Mouse (Mus musculus) MEL (cell line): ENCODE measurements around the gene Spef1. TPM values are rescaled to one million over a fixed set of nuclear protein-coding genes. Genes with fewer than 3 reads are reported as not detected.

ENCODE experiments used
- DNase-seq: peaks from one replicate; pipeline ENCODE4 v3.0.0; 2011; ENCODE audit warnings: low read depth, low spot score
- H3K27ac ChIP-seq: 2 replicates; pipeline ENCODE4 v1.5.1; 2012; ENCODE audit warnings: low read depth, mild to moderate bottlenecking, control low read depth, low read length, moderate library complexity; ENCODE audit not compliant: control insufficient read depth
- H3K27me3 ChIP-seq, 2 experiments: fragments of 150-350 bp in 1 of 2; sonication (generic) in 1 of 2; 2 replicates each; pipeline ENCODE4 v1.6.1; 2012; ENCODE audit warnings: low read length in 2 of 2, mild to moderate bottlenecking in 2 of 2, improper control_type of control experiment in 1 of 2, moderate library complexity in 1 of 2; ENCODE audit not compliant: insufficient read depth in 2 of 2, control insufficient read depth in 1 of 2
- H3K36me3 ChIP-seq, 2 experiments: 2 replicates each; pipeline ENCODE4 v1.6.1; 2012 to 2014; ENCODE audit warnings: low read length in 2 of 2, improper control_type of control experiment in 1 of 2, inconsistent platforms in 1 of 2, mild to moderate bottlenecking in 1 of 2; ENCODE audit not compliant: insufficient read depth in 2 of 2, control insufficient read depth in 1 of 2
- H3K4me1 ChIP-seq, 2 experiments: fragments of 150-350 bp in 1 of 2; sonication (generic) in 1 of 2; 2 replicates each; pipeline ENCODE4 v1.6.1; 2012; ENCODE audit warnings: low read length in 2 of 2, improper control_type of control experiment in 1 of 2, mild to moderate bottlenecking in 1 of 2; ENCODE audit not compliant: insufficient read depth in 2 of 2, control insufficient read depth in 1 of 2
- H3K4me3 ChIP-seq, 2 experiments: fragments of 150-350 bp in 1 of 2; sonication (generic) in 1 of 2; 2 replicates each; pipeline ENCODE4 v1.5.1; 2012; ENCODE audit warnings: low read depth in 2 of 2, low read length in 2 of 2, mild to moderate bottlenecking in 2 of 2, moderate library complexity in 2 of 2, control low read depth in 1 of 2, improper control_type of control experiment in 1 of 2; ENCODE audit not compliant: control insufficient read depth in 1 of 2, insufficient read depth in 1 of 2
- H3K79me2 ChIP-seq: 2 replicates; pipeline ENCODE4 v1.6.1; 2012; ENCODE audit warnings: mild to moderate bottlenecking, low read length, moderate library complexity; ENCODE audit not compliant: control insufficient read depth, poor library complexity, insufficient read depth
- H3K9ac ChIP-seq: 2 replicates; pipeline ENCODE4 v1.6.1; 2012; ENCODE audit warnings: low read depth, mild to moderate bottlenecking, control low read depth, low read length, moderate library complexity; ENCODE audit not compliant: control insufficient read depth, poor library complexity, severe bottlenecking
- H3K9me3 ChIP-seq: fragments of 150-350 bp; sonication (generic); replicated peaks from 2 replicates; pipeline ENCODE4 v1.6.1; 2012; ENCODE audit warnings: mild to moderate bottlenecking, low read length, improper control_type of control experiment, moderate library complexity; ENCODE audit not compliant: insufficient read depth
- CHD1 ChIP-seq: IDR thresholded peaks from 2 replicates; pipeline ENCODE4 v1.6.1; 2012; ENCODE audit warnings: low read depth, mild to moderate bottlenecking, inconsistent platforms, low read length, improper control_type of control experiment
- E2F4 ChIP-seq: IDR thresholded peaks from 2 replicates; pipeline ENCODE4 v1.6.1; 2011; ENCODE audit warnings: low read depth, low read length, improper control_type of control experiment, borderline replicate concordance
- ELF1 ChIP-seq: IDR thresholded peaks from 2 replicates; pipeline ENCODE4 v1.6.1; 2014; ENCODE audit warnings: low read depth, mild to moderate bottlenecking, inconsistent platforms, low read length, improper control_type of control experiment, moderate library complexity
- EP300 ChIP-seq, 2 experiments: IDR thresholded peaks; 2 replicates each; pipeline ENCODE4 v1.6.1; 2011; ENCODE audit warnings: improper control_type of control experiment in 2 of 2, low read length in 2 of 2, low read depth in 1 of 2, mild to moderate bottlenecking in 1 of 2
- GABPA ChIP-seq: IDR thresholded peaks from 2 replicates; pipeline ENCODE4 v1.6.1; 2012; ENCODE audit warnings: low read depth, mild to moderate bottlenecking, inconsistent platforms, low read length, improper control_type of control experiment, moderate library complexity
- HCFC1 ChIP-seq: IDR thresholded peaks from 2 replicates; pipeline ENCODE4 v1.6.1; 2012; ENCODE audit warnings: low read depth, mild to moderate bottlenecking, inconsistent platforms, low read length, improper control_type of control experiment, moderate library complexity
- JUND ChIP-seq: IDR thresholded peaks from 2 replicates; pipeline ENCODE4 v1.6.1; 2011; ENCODE audit warnings: low read depth, mild to moderate bottlenecking, improper control_type of control experiment, low read length
- KAT2A ChIP-seq: conservative IDR thresholded peaks from 2 replicates; pipeline ENCODE4 v1.6.1; 2012; ENCODE audit warnings: low read depth, low read length, improper control_type of control experiment, inconsistent platforms
- MAFK ChIP-seq: IDR thresholded peaks from 2 replicates; pipeline ENCODE4 v1.6.1; 2011; ENCODE audit warnings: low read depth, mild to moderate bottlenecking, low read length, improper control_type of control experiment, borderline replicate concordance
- MAZ ChIP-seq: IDR thresholded peaks from 2 replicates; pipeline ENCODE4 v1.6.1; 2012; ENCODE audit warnings: low read depth, mild to moderate bottlenecking, inconsistent platforms, low read length, improper control_type of control experiment
- MYC ChIP-seq: IDR thresholded peaks from 2 replicates; pipeline ENCODE4 v1.6.1; 2011; ENCODE audit warnings: low read depth, mild to moderate bottlenecking, low read length, improper control_type of control experiment, moderate library complexity
- NRF1 ChIP-seq: IDR thresholded peaks from 2 replicates; pipeline ENCODE4 v1.6.1; 2014; ENCODE audit warnings: low read depth, mild to moderate bottlenecking, inconsistent platforms, low read length, improper control_type of control experiment, moderate library complexity; ENCODE audit not compliant: poor library complexity, insufficient read depth, severe bottlenecking
- POLR2AphosphoS2 ChIP-seq: IDR thresholded peaks from 2 replicates; pipeline ENCODE4 v1.6.1; 2011; ENCODE audit warnings: low read length, improper control_type of control experiment
- SIN3A ChIP-seq: IDR thresholded peaks from 2 replicates; pipeline ENCODE4 v1.6.1; 2012; ENCODE audit warnings: low read length, improper control_type of control experiment, inconsistent platforms
- TAL1 ChIP-seq: IDR thresholded peaks from 2 replicates; pipeline ENCODE4 v1.6.1; 2012; ENCODE audit warnings: mild to moderate bottlenecking, inconsistent platforms, low read length, moderate library complexity, mixed read lengths
- TBP ChIP-seq: IDR thresholded peaks from 2 replicates; pipeline ENCODE4 v1.8.0; 2011; ENCODE audit warnings: low read depth, low read length, improper control_type of control experiment
- TCF12 ChIP-seq: IDR thresholded peaks from 2 replicates; pipeline ENCODE4 v1.6.1; 2014; ENCODE audit warnings: low read depth, mild to moderate bottlenecking, inconsistent platforms, low read length, improper control_type of control experiment, moderate library complexity
- UBTF ChIP-seq: IDR thresholded peaks from 2 replicates; pipeline ENCODE4 v1.6.1; 2012; ENCODE audit warnings: low read depth, mild to moderate bottlenecking, inconsistent platforms, low read length, improper control_type of control experiment, moderate library complexity, borderline replicate concordance; ENCODE audit not compliant: insufficient read depth
- USF1 ChIP-seq: IDR thresholded peaks from 2 replicates; pipeline ENCODE4 v1.6.1; 2014; ENCODE audit warnings: low read depth, mild to moderate bottlenecking, inconsistent platforms, low read length, improper control_type of control experiment, moderate library complexity
- USF2 ChIP-seq, 2 experiments: IDR thresholded peaks; 2 replicates each; pipeline ENCODE4 v1.6.1; 2011 to 2012; ENCODE audit warnings: improper control_type of control experiment in 2 of 2, low read length in 2 of 2, borderline replicate concordance in 1 of 2, inconsistent platforms in 1 of 2, low read depth in 1 of 2, mild to moderate bottlenecking in 1 of 2; ENCODE audit not compliant: insufficient read depth in 1 of 2
- ZKSCAN1 ChIP-seq: IDR thresholded peaks from 2 replicates; pipeline ENCODE4 v1.6.1; 2012; ENCODE audit warnings: low read depth, mild to moderate bottlenecking, inconsistent platforms, low read length, improper control_type of control experiment, moderate library complexity
- ZNF384 ChIP-seq: IDR thresholded peaks from 2 replicates; pipeline ENCODE4 v1.6.1; 2012; ENCODE audit warnings: low read depth, mild to moderate bottlenecking, inconsistent platforms, low read length, improper control_type of control experiment
- polyA plus RNA-seq, 2 experiments: library from polyadenylated mRNA; stranded (reverse) in 1 of 2; unstranded in 1 of 2; fragments of >175 nt in 1 of 2; fragments of >200 nt in 1 of 2; gene quantifications; 2 replicates each; pipeline versions ENCODE4 v1.2.1 to v1.2.4; 2012; ENCODE audit warnings: low replicate concordance in 2 of 2, low read depth in 1 of 2; ENCODE audit not compliant: insufficient read length in 2 of 2, insufficient read depth in 1 of 2, missing spikeins in 1 of 2
- total RNA-seq: library from RNA; depleted of rRNA; stranded (reverse); fragments of 300-350 nt; gene quantifications from 2 replicates; pipeline ENCODE4 v1.2.3, GENCODE M21; 2012

The Spef1 gene
- total and polyA plus RNA-seq, 3 experiments: 1.2 to 1.8 TPM; not detected in 1

DNA sequence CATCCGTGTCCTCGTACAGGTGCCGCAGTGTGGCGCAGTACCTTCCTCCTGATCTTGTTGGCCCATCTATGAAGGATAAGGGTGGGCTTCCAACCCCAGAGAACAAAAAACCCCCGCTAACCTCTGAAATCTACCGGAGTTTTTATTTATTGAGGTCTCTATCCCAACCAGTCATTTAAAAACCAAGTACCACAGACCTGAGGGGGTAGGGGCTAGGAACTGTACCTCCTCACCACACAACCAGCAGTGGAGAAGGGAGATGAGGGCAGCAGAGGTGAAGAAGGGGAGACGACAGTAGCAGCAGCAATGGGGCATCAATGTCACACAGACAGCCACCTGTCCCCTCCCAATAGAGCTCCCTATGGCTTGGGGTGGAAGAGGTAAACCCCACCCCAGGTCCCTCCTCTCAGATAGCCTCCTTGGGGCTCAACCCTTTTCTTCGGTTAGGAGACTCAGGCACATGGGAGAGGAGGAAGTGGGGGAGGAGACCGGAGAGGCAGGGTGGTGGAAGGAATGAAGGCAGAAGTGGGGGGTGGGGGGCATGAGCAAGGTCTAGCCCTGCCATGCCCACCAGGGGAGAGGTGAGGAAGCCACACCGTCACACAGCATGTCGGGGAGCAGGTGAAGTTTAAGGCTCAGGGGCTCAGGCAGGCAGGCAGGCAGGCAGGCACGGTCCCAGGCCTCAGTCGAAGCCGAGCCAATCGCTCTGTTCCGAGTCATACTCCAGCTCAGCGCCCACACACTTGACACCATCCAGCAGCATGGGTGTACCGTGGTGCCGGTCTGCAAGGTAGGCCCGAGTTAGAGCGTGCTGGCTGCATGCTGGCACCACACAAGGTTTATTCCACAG, 40.7 kb downstream of the Spef1 start:
- Histone ChIP-seq H3K4me1 (peaks cover 0 to 7% of the 10 kb centered on the region in 2 experiments; a peak in 2 of 4 replicates), H3K9me3 (no peaks in the 10 kb centered on the region), H3K27ac (no peak overlapping the region), H3K27me3 (no peaks in the 10 kb centered on the region), H3K4me3 (no peak overlapping the region), H3K36me3 (no peaks in the 10 kb centered on the region; a peak in 2 of 4 replicates), H3K79me2 (no peaks in the 10 kb centered on the region), H3K9ac (no peak overlapping the region)
- no peak for DNase-seq
- TF ChIP-seq GABPA: no peak
- no peak for TF ChIP-seq MAZ
- TF ChIP-seq TAL1: no peak
- TF ChIP-seq USF2 (IDR thresholded peaks at IDR 0.05; ENCODE audit: borderline replicate concordance in 1 of 2, insufficient read depth in 1 of 2, low read depth in 1 of 2, low read length in 2 of 2): no peak
- no peak for TF ChIP-seq KAT2A
- TF ChIP-seq E2F4: no peak
- TF ChIP-seq HCFC1: no peak
- no peak for TF ChIP-seq MYC
- no peak for TF ChIP-seq MAFK

GRCm38 (mm10) chr2:131145536-131145935, 41.5 kb downstream of the Spef1 start:
- no peaks in the 10 kb centered on the region; a peak in 2 of 4 replicates for H3K36me3 ChIP-seq
- DNase-seq: no peak
- H3K79me2 ChIP-seq: no peaks in the 10 kb centered on the region
- peaks cover 0 to 7% of the 10 kb centered on the region in 2 experiments; a peak in 2 of 4 replicates for H3K4me1 ChIP-seq
- no peak overlapping the region for H3K9ac ChIP-seq
- H3K27ac ChIP-seq: no peak overlapping the region
- TF ChIP-seq E2F4: no peak
- no peak overlapping the region for H3K4me3 ChIP-seq
- H3K9me3 ChIP-seq: no peaks in the 10 kb centered on the region
- H3K27me3 ChIP-seq: no peaks in the 10 kb centered on the region

DNA sequence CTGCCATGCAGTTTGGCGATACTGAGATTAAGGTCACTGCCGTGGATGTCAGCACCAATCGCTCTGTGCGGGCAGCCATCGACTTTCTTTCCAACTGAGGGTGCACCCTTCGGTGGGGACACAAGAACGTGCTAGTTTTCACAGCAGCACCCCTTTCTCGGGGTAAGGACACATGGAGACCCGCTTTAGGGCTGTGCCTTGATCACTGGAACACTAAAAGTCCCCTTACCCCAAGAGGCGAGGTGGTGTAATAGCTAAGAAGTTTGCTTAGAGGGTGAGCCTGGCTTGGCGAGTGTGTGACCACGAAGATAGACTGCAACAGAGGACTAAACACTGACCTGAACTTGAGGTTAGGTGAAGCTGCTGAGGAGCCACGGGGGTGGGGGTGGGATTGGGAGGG, 42.0 kb downstream of the Spef1 start:
- Histone ChIP-seq H3K4me1 (peaks cover 0 to 7% of the 10 kb centered on the region in 2 experiments; a peak in 2 of 4 replicates), H3K9me3 (no peaks in the 10 kb centered on the region), H3K27me3 (no peaks in the 10 kb centered on the region), H3K4me3 (no peak overlapping the region), H3K27ac (no peak overlapping the region), H3K79me2 (no peaks in the 10 kb centered on the region), H3K36me3 (no peaks in the 10 kb centered on the region; a peak in 2 of 4 replicates), H3K9ac (no peak overlapping the region)
- DNase-seq: no peak
- TF ChIP-seq POLR2AphosphoS2: no peak
- TF ChIP-seq TBP: no peak
- no peak for TF ChIP-seq ZKSCAN1
- TF ChIP-seq ELF1: no peak
- no peak for TF ChIP-seq CHD1
- no peak for TF ChIP-seq JUND
- no peak for TF ChIP-seq MYC
- no peak for TF ChIP-seq NRF1
- no peak for TF ChIP-seq TCF12
- no peak for TF ChIP-seq TAL1
- no peak for TF ChIP-seq E2F4
- no peak for TF ChIP-seq UBTF
- TF ChIP-seq ZNF384: no peak
- no peak for TF ChIP-seq GABPA
- TF ChIP-seq EP300 (IDR thresholded peaks at IDR 0.05; ENCODE audit: low read depth in 1 of 2, low read length in 2 of 2): no peak
- TF ChIP-seq USF1: no peak
- TF ChIP-seq SIN3A: no peak
- no peak for TF ChIP-seq USF2 (IDR thresholded peaks at IDR 0.05; ENCODE audit: borderline replicate concordance in 1 of 2, insufficient read depth in 1 of 2, low read depth in 1 of 2, low read length in 2 of 2)
